Mouse (Mus musculus): ENCODE measurements at regions not wholly inside any gene's neighbourhood (a gene's known extent, or its start where the extent isn't known, plus 50 kb on each side); places are given as distances from the start of the nearest gene placed in this dataset.
A peak's percentile ranks its signal among the peaks of the same experiment; 100 is the strongest.

GRCm38 (mm10) chr1:163650577-163651180 lies 74.4 kb downstream of the Mettl11b start:
- no peak for DNase-seq (ENCODE audit: low read depth, low spot score)

GRCm38 (mm10) chr1:163642091-163642490 lies 82.9 kb downstream of the Mettl11b start:
- DNase-seq (ENCODE audit: low read depth, low spot score), result no peak

GRCm38 (mm10) chr1:163640527-163641228 lies 84.4 kb downstream of the Mettl11b start:
- DNase-seq (ENCODE audit: low read depth, low spot score), result peak; percentile 8

GRCm38 (mm10) chr1:163630291-163630812 lies 94.7 kb downstream of the Mettl11b start:
- no peak for DNase-seq (ENCODE audit: low read depth, low spot score)

- DNase-seq (ENCODE audit: low read depth, low spot score), result no peak
These were observed 100.1 kb downstream of the Mettl11b start for GRCm38 (mm10) chr1:163624887-163625286.

GRCm38 (mm10) chr1:163621293-163621692 lies 103.7 kb downstream of the Mettl11b start:
- DNase-seq (ENCODE audit: low read depth, low spot score), result no peak

GRCm38 (mm10) chr1:163619831-163620230 lies 105.2 kb downstream of the Mettl11b start:
- no peak for DNase-seq (ENCODE audit: low read depth, low spot score)

- DNase-seq (ENCODE audit: low read depth, low spot score), result no peak
These were observed 106.9 kb downstream of the Mettl11b start for GRCm38 (mm10) chr1:163618132-163618531.

GRCm38 (mm10) chr1:163616596-163616995 lies 108.4 kb downstream of the Mettl11b start:
- DNase-seq (ENCODE audit: low read depth, low spot score), result no peak

GRCm38 (mm10) chr1:163608429-163608828 lies 116.6 kb downstream of the Mettl11b start:
- DNase-seq (ENCODE audit: low read depth, low spot score), result peak; percentile 40

GRCm38 (mm10) chr1:163607701-163608100 lies 117.3 kb downstream of the Mettl11b start:
- no peak for DNase-seq (ENCODE audit: low read depth, low spot score)

- peak; percentile 3 for DNase-seq (ENCODE audit: low read depth, low spot score)
These were observed 124.8 kb downstream of the Mettl11b start for GRCm38 (mm10) chr1:163599926-163600890.

GRCm38 (mm10) chr1:163576411-163576810 lies 148.6 kb downstream of the Mettl11b start:
- no peak for DNase-seq (ENCODE audit: low read depth, low spot score)

- DNase-seq (ENCODE audit: low read depth, low spot score), result no peak
These were observed 149.4 kb downstream of the Mettl11b start for GRCm38 (mm10) chr1:163575593-163575992.

GRCm38 (mm10) chr1:163574409-163575161 lies 150.4 kb downstream of the Mettl11b start:
- DNase-seq (ENCODE audit: low read depth, low spot score), result no peak

- DNase-seq (ENCODE audit: low read depth, low spot score), result no peak
These were observed 151.5 kb downstream of the Mettl11b start for GRCm38 (mm10) chr1:163573533-163573932.

GRCm38 (mm10) chr1:163563791-163564190 lies 160.3 kb upstream of the Gorab start:
- DNase-seq (ENCODE audit: low read depth, low spot score), result no peak

GRCm38 (mm10) chr1:163563064-163563463 lies 159.6 kb upstream of the Gorab start:
- no peak for DNase-seq (ENCODE audit: low read depth, low spot score)

- peak; percentile 8 for DNase-seq (ENCODE audit: low read depth, low spot score)
These were observed 158.8 kb upstream of the Gorab start for GRCm38 (mm10) chr1:163562166-163562733.

GRCm38 (mm10) chr1:163561016-163561415 lies 157.5 kb upstream of the Gorab start:
- no peak for DNase-seq (ENCODE audit: low read depth, low spot score)

All from brain, adult 2 months (tissue).